Mouse (Mus musculus) MEL (cell line): ENCODE results near the gene Bcas3. TPM values are rescaled to one million over a fixed set of nuclear protein-coding genes. Genes with fewer than 3 reads are reported as not detected.

Source experiments
- DNase-seq: peaks from one replicate; pipeline ENCODE4 v3.0.0; 2011; ENCODE audit warnings: low read depth, low spot score
- H3K27ac ChIP-seq: 2 replicates; pipeline ENCODE4 v1.5.1; 2012; ENCODE audit warnings: low read depth, mild to moderate bottlenecking, control low read depth, low read length, moderate library complexity; ENCODE audit not compliant: control insufficient read depth
- H3K27me3 ChIP-seq, 2 experiments: fragments of 150-350 bp in 1 of 2; sonication (generic) in 1 of 2; 2 replicates each; pipeline ENCODE4 v1.6.1; 2012; ENCODE audit warnings: low read length in 2 of 2, mild to moderate bottlenecking in 2 of 2, improper control_type of control experiment in 1 of 2, moderate library complexity in 1 of 2; ENCODE audit not compliant: insufficient read depth in 2 of 2, control insufficient read depth in 1 of 2
- H3K36me3 ChIP-seq, 2 experiments: 2 replicates each; pipeline ENCODE4 v1.6.1; 2012 to 2014; ENCODE audit warnings: low read length in 2 of 2, improper control_type of control experiment in 1 of 2, inconsistent platforms in 1 of 2, mild to moderate bottlenecking in 1 of 2; ENCODE audit not compliant: insufficient read depth in 2 of 2, control insufficient read depth in 1 of 2
- H3K4me1 ChIP-seq, 2 experiments: fragments of 150-350 bp in 1 of 2; sonication (generic) in 1 of 2; 2 replicates each; pipeline ENCODE4 v1.6.1; 2012; ENCODE audit warnings: low read length in 2 of 2, improper control_type of control experiment in 1 of 2, mild to moderate bottlenecking in 1 of 2; ENCODE audit not compliant: insufficient read depth in 2 of 2, control insufficient read depth in 1 of 2
- H3K4me3 ChIP-seq, 2 experiments: fragments of 150-350 bp in 1 of 2; sonication (generic) in 1 of 2; 2 replicates each; pipeline ENCODE4 v1.5.1; 2012; ENCODE audit warnings: low read depth in 2 of 2, low read length in 2 of 2, mild to moderate bottlenecking in 2 of 2, moderate library complexity in 2 of 2, control low read depth in 1 of 2, improper control_type of control experiment in 1 of 2; ENCODE audit not compliant: control insufficient read depth in 1 of 2, insufficient read depth in 1 of 2
- H3K79me2 ChIP-seq: 2 replicates; pipeline ENCODE4 v1.6.1; 2012; ENCODE audit warnings: mild to moderate bottlenecking, low read length, moderate library complexity; ENCODE audit not compliant: control insufficient read depth, poor library complexity, insufficient read depth
- H3K9ac ChIP-seq: 2 replicates; pipeline ENCODE4 v1.6.1; 2012; ENCODE audit warnings: low read depth, mild to moderate bottlenecking, control low read depth, low read length, moderate library complexity; ENCODE audit not compliant: control insufficient read depth, poor library complexity, severe bottlenecking
- H3K9me3 ChIP-seq: fragments of 150-350 bp; sonication (generic); replicated peaks from 2 replicates; pipeline ENCODE4 v1.6.1; 2012; ENCODE audit warnings: mild to moderate bottlenecking, low read length, improper control_type of control experiment, moderate library complexity; ENCODE audit not compliant: insufficient read depth
- CHD1 ChIP-seq: IDR thresholded peaks from 2 replicates; pipeline ENCODE4 v1.6.1; 2012; ENCODE audit warnings: low read depth, mild to moderate bottlenecking, inconsistent platforms, low read length, improper control_type of control experiment
- CHD2 ChIP-seq: IDR thresholded peaks from 2 replicates; pipeline ENCODE4 v1.6.1; 2011; ENCODE audit warnings: low read length, improper control_type of control experiment
- ELF1 ChIP-seq: IDR thresholded peaks from 2 replicates; pipeline ENCODE4 v1.6.1; 2014; ENCODE audit warnings: low read depth, mild to moderate bottlenecking, inconsistent platforms, low read length, improper control_type of control experiment, moderate library complexity
- ETS1 ChIP-seq: IDR thresholded peaks from 2 replicates; pipeline ENCODE4 v1.6.1; 2012; ENCODE audit warnings: low read depth, mild to moderate bottlenecking, inconsistent platforms, low read length, improper control_type of control experiment, moderate library complexity
- HCFC1 ChIP-seq: IDR thresholded peaks from 2 replicates; pipeline ENCODE4 v1.6.1; 2012; ENCODE audit warnings: low read depth, mild to moderate bottlenecking, inconsistent platforms, low read length, improper control_type of control experiment, moderate library complexity
- JUND ChIP-seq: IDR thresholded peaks from 2 replicates; pipeline ENCODE4 v1.6.1; 2011; ENCODE audit warnings: low read depth, mild to moderate bottlenecking, improper control_type of control experiment, low read length
- KAT2A ChIP-seq: conservative IDR thresholded peaks from 2 replicates; pipeline ENCODE4 v1.6.1; 2012; ENCODE audit warnings: low read depth, low read length, improper control_type of control experiment, inconsistent platforms
- MAFK ChIP-seq: IDR thresholded peaks from 2 replicates; pipeline ENCODE4 v1.6.1; 2011; ENCODE audit warnings: low read depth, mild to moderate bottlenecking, low read length, improper control_type of control experiment, borderline replicate concordance
- MAZ ChIP-seq: IDR thresholded peaks from 2 replicates; pipeline ENCODE4 v1.6.1; 2012; ENCODE audit warnings: low read depth, mild to moderate bottlenecking, inconsistent platforms, low read length, improper control_type of control experiment
- MEF2A ChIP-seq: IDR thresholded peaks from 2 replicates; pipeline ENCODE4 v1.6.1; 2014; ENCODE audit warnings: low read depth, mild to moderate bottlenecking, inconsistent platforms, low read length, improper control_type of control experiment; ENCODE audit not compliant: poor library complexity, insufficient replicate concordance, severe bottlenecking; ENCODE audit errors: extremely low read depth
- MXI1 ChIP-seq: IDR thresholded peaks from 2 replicates; pipeline ENCODE4 v1.6.1; 2011; ENCODE audit warnings: mild to moderate bottlenecking, low read depth, low read length, improper control_type of control experiment
- MYB ChIP-seq: IDR thresholded peaks from 2 replicates; pipeline ENCODE4 v1.6.1; 2011; ENCODE audit warnings: mild to moderate bottlenecking, low read depth, low read length, improper control_type of control experiment
- NELFE ChIP-seq: IDR thresholded peaks from 2 replicates; pipeline ENCODE4 v1.6.1; 2011; ENCODE audit warnings: low read depth, low read length, improper control_type of control experiment
- NRF1 ChIP-seq: IDR thresholded peaks from 2 replicates; pipeline ENCODE4 v1.6.1; 2014; ENCODE audit warnings: low read depth, mild to moderate bottlenecking, inconsistent platforms, low read length, improper control_type of control experiment, moderate library complexity; ENCODE audit not compliant: poor library complexity, insufficient read depth, severe bottlenecking
- POLR2AphosphoS5 ChIP-seq: IDR thresholded peaks from 2 replicates; pipeline ENCODE4 v1.6.1; 2012; ENCODE audit warnings: low read depth, borderline replicate concordance, mild to moderate bottlenecking, inconsistent platforms, low read length, moderate library complexity, mixed read lengths
- RAD21 ChIP-seq: IDR thresholded peaks from 2 replicates; pipeline ENCODE4 v1.6.1; 2011; ENCODE audit warnings: mild to moderate bottlenecking, low read depth, low read length, improper control_type of control experiment
- RCOR1 ChIP-seq: IDR thresholded peaks from 2 replicates; pipeline ENCODE4 v1.6.1; 2012; ENCODE audit warnings: low read depth, mild to moderate bottlenecking, inconsistent platforms, low read length, improper control_type of control experiment
- SIN3A ChIP-seq: IDR thresholded peaks from 2 replicates; pipeline ENCODE4 v1.6.1; 2012; ENCODE audit warnings: low read length, improper control_type of control experiment, inconsistent platforms
- SMC3 ChIP-seq: IDR thresholded peaks from 2 replicates; pipeline ENCODE4 v1.6.1; 2011; ENCODE audit warnings: low read depth, low read length, improper control_type of control experiment
- TCF12 ChIP-seq: IDR thresholded peaks from 2 replicates; pipeline ENCODE4 v1.6.1; 2014; ENCODE audit warnings: low read depth, mild to moderate bottlenecking, inconsistent platforms, low read length, improper control_type of control experiment, moderate library complexity
- ZKSCAN1 ChIP-seq: IDR thresholded peaks from 2 replicates; pipeline ENCODE4 v1.6.1; 2012; ENCODE audit warnings: low read depth, mild to moderate bottlenecking, inconsistent platforms, low read length, improper control_type of control experiment, moderate library complexity
- ZMIZ1 ChIP-seq: IDR thresholded peaks from 2 replicates; pipeline ENCODE4 v1.6.1; 2012; ENCODE audit warnings: low read depth, mild to moderate bottlenecking, inconsistent platforms, low read length, improper control_type of control experiment, moderate library complexity
- ZNF384 ChIP-seq: IDR thresholded peaks from 2 replicates; pipeline ENCODE4 v1.6.1; 2012; ENCODE audit warnings: low read depth, mild to moderate bottlenecking, inconsistent platforms, low read length, improper control_type of control experiment
- polyA plus RNA-seq, 2 experiments: library from polyadenylated mRNA; stranded (reverse) in 1 of 2; unstranded in 1 of 2; fragments of >175 nt in 1 of 2; fragments of >200 nt in 1 of 2; gene quantifications; 2 replicates each; pipeline versions ENCODE4 v1.2.1 to v1.2.4; 2012; ENCODE audit warnings: low replicate concordance in 2 of 2, low read depth in 1 of 2; ENCODE audit not compliant: insufficient read length in 2 of 2, insufficient read depth in 1 of 2, missing spikeins in 1 of 2
- total RNA-seq: library from RNA; depleted of rRNA; stranded (reverse); fragments of 300-350 nt; gene quantifications from 2 replicates; pipeline ENCODE4 v1.2.3, GENCODE M21; 2012

The Bcas3 gene
- total and polyA plus RNA-seq, 3 experiments: 8.6 to 14.7 TPM; not detected in 1

- DNase-seq: no peak
- H3K4me1 ChIP-seq: peaks cover 18 to 22% of the 10 kb centered on the region in 2 experiments
- peaks cover 0 to 25% of the 10 kb centered on the region in 2 experiments; a peak in 2 of 4 replicates for H3K36me3 ChIP-seq
- H3K9me3 ChIP-seq: no peaks in the 10 kb centered on the region
- no peak overlapping the region for H3K27ac ChIP-seq
- H3K27me3 ChIP-seq: no peaks in the 10 kb centered on the region
- H3K9ac ChIP-seq: no peak overlapping the region
- no peak for TF ChIP-seq NELFE
- TF ChIP-seq MAFK: no peak
- TF ChIP-seq ETS1: no peak
- TF ChIP-seq CHD1: no peak
- no peak for TF ChIP-seq RCOR1
- TF ChIP-seq SMC3: no peak
- TF ChIP-seq ZMIZ1: no peak
- TF ChIP-seq ZKSCAN1: no peak
- TF ChIP-seq RAD21: no peak
- TF ChIP-seq MYB: no peak
- no peak for TF ChIP-seq MXI1
- TF ChIP-seq KAT2A: no peak
- no peak for TF ChIP-seq CHD2
- no peak for TF ChIP-seq MAZ
- no peaks in the 10 kb centered on the region for H3K79me2 ChIP-seq
- no peak overlapping the region for H3K4me3 ChIP-seq
Measured at GRCm38 (mm10) chr11:85625206-85625605, 272.2 kb downstream of the Bcas3 start.

- H3K27ac ChIP-seq: no peak overlapping the region
- H3K9ac ChIP-seq: no peak overlapping the region
- peaks cover 18 to 22% of the 10 kb centered on the region in 2 experiments for H3K4me1 ChIP-seq
- H3K36me3 ChIP-seq: peaks cover 0 to 25% of the 10 kb centered on the region in 2 experiments; a peak in 2 of 4 replicates
- H3K9me3 ChIP-seq: no peaks in the 10 kb centered on the region
- H3K27me3 ChIP-seq: no peaks in the 10 kb centered on the region
- H3K4me3 ChIP-seq: no peak overlapping the region
- no peaks in the 10 kb centered on the region for H3K79me2 ChIP-seq
- TF ChIP-seq MAZ (no peak), ZMIZ1 (no peak), ELF1 (no peak), SIN3A (no peak), HCFC1 (no peak), MEF2A (no peak), CHD1 (no peak), TCF12 (no peak), MAFK (no peak), CHD2 (no peak), MYB (no peak), ZNF384 (no peak), JUND (no peak), POLR2AphosphoS5 (no peak), NRF1 (no peak)
- DNase-seq: no peak
Measured at GRCm38 (mm10) chr11:85626846-85627245, 273.9 kb downstream of the Bcas3 start.
